Mouse (Mus musculus) brain, embryonic 18.5 days (tissue): Measurements from ENCODE around the gene Flot2.

Source experiments
- DNase-seq: peaks from one replicate; pipeline ENCODE4 v3.0.0-alpha.2; 2012; ENCODE audit warnings: low read depth, low spot score

Gene Flot2

DNA sequence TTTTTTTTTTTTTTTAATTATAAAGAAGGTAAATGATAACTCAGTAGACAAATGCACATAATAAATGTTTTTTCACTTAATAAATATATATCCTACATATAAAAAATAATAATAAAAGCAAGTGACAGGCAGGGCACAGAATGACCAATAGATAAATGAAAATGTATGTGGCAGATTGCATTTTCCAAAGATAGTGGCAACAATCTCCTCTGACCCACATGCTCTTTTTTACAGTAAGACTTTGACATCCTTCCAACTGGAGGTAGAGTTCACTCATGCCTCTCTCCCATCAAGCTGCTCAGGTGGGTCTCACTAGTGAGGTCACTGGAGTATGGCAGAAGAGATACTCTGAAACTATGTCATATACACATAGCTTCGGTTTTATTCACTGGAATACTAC is 24.8 kb downstream of the Flot2 start:
- no peak for DNase-seq

DNA sequence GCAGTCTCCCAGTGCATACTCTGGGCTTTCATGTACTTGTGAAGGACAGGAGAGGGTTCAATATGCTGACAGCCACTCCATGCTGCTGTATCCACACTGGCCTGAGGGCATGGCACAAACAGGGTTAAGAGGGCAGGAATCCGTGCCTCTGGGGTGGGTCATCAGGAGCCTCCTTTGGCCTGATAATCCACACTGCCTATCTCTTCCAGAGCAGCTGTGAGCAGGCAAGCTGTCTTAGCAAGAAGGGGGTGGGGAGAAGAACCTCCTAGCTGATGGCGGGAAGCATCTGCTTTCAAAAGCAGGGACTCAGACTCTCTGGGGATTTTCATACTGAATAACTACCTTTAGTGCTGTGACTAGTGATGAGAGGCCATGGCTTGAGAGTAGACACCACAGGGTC is 28.2 kb downstream of the Flot2 start:
- DNase-seq, result no peak

DNA sequence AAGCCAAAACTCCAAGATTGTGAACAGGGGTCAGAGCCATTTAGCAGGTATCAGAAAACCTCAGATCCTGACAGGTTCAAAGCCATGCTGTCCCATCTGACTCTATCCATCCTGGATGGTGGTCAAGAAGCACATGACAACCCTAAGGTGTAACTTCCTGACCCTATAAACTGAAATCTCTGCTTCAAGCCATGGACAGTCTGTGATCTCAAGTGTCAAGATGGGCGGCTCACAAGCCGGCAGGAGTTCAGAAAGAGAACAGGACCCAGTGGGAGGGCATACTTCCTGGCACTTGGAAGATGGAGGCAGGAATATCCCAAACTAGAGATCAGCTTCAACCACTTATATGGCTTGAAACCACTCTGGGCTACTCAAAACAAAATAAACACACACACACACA is 28.9 kb downstream of the Flot2 start:
- DNase-seq, result no peak

DNA sequence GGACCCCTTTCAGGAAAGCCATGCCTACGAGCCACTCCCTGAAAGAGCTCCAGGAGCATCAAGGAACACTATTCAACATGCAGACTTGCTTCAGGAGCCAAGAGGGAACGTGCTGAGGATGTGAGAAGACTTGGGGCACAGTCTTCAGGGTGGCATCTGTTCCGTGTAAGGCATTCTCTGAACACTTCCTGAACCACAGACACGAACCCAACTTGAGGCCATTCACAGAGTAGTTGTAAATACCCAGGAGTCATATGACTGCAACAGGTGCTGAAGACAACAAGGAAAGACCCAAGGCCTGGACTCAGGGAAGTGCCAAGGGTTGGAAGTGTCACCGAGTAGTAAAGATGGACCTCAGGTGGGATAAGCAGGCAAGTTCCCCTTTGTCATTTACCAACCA is 29.8 kb downstream of the Flot2 start:
- DNase-seq, result no peak

DNA sequence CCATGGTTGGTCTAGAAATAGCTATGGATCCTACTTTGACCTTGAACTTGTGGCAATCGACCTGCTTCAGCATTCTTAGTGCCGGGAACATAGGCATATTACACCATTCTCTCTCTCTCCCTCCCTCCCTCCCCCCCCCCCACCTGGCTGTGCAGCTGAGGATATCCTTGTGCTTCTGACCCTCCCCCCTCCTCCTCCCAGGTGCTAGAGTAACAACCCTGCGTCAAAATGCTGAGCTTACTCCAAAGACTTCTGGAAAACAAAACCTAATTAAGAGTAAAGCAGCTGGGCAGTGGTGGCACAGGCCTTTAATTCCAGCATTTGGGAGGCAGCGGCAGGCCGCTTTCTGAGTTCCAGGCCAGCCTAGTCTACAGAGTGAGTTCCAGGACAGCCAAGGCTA is 31.4 kb downstream of the Flot2 start:
- no peak for DNase-seq

DNA sequence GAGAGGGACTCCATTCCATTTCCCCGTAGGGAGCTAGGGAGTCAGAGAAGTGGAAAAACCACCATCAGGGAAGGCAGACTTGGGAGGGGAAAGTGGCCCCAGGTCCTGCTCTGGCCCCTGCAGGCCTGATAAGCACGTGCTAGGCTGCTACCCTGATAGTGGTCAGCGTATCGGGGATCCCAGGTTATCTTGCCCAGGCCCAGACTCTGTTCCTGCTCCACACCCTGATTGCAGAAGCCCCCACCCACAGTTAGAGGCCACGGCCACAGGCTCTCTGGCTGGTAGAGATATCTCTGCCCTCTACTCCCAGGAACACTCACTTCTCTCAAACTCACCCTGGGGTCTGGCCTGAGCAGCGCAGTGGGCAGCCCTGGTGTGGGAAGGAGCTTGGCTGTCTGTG is 31.9 kb downstream of the Flot2 start:
- no peak for DNase-seq

DNA sequence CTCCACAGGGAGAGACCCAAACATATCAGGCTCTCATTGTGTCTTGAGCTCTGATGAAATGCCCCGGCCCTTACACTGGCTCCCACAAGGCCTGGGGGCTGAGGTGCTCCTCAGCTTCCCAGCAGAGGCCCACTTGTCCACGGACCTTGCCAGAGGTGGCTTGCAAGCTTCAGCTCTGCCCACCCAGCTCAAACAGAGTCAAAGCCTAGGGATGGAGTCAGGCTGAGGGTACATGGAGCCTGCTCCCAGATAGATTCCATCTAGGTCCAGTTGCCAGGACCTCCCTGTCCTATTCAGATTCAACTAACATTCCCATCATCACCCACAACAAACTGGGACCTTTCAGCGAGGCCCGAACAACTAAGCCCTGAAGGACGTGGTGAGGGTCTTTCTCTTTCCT is 34.2 kb downstream of the Flot2 start:
- DNase-seq, result no peak

DNA sequence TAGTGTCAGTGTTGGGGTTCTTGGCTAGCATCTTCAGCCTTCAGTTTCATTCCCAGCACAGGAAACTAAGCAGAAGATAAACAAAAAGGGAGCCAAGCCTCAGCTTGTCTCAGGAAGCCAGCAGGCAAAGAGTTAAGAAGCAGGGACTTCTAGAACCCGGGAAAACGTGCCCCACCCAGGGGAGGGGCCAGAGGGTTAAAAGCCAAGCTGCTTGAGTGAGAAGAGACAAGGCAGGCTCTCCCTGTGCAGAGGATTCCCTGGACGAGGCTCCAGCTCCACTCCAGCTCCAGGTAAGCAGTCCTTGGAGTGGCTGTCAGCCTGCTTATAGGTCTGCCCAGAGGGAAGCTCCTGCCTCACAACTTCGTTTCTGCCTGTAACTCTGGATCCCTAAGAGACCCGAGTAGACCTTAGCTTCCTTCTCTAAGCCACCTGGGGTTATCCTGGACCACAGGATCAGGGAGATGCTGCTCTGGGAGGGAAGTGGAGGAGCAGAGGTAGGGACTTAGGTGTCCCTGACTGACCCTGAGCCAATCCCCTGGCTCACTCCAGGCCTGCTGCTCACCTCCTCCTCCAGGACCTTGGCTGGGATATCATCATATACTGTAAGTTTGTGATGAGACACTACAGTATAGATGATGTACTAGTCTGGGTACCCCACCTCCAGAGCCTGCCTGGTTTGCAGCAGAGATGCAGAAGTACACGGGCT is 34.8 kb downstream of the Flot2 start:
- DNase-seq, result no peak

DNA sequence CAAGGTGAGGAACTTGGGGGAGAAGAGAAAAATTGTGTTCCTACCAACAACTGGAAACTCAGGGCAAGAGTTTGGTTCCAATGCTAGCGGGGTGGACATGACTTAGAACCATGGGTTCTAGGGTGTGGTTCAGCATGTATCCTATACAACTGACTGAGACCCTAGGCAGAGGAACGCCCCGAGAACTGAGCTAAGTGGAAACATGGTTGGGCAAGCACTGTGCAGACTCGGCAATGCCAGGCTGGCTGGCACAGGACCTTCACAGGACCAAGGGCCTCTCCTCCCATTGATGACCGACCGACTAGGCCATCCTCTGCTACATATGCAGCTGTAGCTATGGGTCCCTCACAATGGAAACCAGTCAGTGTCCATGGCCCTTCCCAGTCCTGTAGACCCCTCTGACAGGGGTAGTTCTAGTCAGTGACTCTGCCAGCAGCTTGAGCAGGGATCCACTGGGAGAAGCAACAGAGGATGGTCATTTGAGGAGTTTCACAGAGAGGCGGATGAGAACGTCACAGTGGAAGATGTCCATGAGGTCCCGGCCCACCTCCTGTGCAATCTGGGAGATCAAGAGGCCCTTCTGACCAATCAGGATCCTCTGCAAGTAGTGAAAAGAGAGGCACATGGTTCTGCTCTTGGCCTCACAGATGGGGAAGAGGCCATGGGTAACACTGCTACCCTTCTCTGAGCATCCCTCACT is 36.0 kb downstream of the Flot2 start:
- no peak for DNase-seq

DNA sequence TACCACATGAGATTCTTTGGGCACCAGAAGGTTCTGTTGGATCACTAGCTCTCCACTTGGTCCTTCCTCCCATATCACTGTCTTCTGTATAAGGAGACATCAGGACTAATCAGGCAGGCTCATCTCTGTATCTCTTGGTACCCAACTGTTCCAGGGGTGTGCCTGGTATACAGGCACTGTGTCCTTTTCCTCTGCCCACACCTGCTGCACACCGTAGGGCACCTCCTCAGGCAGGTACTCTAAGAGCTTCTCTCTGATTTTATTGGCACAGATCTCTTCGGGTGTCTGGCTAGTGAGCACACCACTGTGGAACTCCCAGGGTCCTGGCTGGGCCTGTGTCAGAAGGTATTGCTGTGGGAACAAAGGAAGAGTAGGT is 36.5 kb downstream of the Flot2 start:
- no peak for DNase-seq

DNA sequence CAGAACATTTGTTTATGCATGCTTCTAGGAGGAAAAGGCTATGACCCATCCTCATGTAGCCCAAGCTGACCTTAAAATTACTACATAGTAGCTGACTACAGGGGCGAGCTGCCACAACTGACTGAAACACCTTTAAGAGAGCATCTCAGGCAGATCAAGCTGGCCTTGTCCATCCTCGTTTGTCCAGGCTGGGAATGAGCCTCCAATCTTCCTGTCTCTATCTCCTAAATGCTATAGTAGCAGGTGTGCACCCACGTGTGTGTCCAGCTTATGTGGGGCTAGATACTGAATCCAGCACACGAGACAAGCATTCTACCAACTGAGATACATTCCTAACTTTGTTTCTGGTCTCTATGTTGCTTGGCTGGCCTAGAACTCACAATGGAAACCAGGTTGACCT is 36.9 kb downstream of the Flot2 start:
- no peak for DNase-seq

DNA sequence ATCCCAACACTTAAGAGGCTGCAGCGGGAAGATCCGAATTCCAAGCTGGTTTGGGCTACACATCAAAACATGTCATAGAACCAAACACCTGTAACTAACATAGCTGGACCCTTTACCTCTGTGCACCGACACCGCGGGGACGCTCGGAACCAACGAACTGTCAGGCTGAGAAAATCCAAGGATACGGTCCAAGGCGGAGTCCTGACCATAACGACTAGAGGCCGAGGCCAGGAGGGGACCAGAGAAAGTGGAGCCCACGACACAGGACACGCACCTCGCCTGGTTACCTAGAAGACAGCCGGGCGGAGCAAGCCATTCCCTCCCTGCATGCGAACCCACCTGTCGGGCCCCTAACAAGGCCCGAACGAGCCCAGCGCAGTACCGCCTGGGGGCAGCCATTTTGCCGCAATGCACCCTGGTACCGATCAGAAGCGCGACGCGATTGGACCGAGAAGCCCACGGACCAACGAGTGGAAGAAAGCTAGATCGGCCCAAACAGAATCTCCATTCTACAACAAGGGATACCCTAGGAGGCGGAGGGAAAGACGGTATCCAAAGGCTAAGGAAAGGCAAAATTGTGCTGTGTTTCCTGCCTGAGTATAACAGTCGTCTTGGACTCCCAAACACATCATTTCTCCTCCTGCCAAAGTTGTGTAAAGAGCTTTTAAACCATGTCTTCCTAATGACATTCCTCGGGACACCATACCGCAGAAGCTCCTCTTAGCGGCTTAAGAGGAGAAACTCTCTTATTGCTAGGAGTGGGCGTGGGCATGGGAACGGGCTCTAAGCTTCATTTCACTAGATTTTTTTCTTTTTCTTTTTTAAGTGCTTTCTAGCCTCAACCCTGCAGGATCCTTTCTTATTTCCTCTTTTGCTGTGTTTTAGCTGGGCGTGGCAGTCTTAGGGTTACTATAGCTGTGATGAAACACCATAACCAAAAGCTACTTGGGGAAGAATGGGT is 42.5 kb downstream of the Flot2 start, which contains the start of gene Eral1:
Gene Eral1, minus strand, starts transcription at position 423 of the 961 bp plus-strand sequence.
- DNase-seq, result peak; percentile 85

DNA sequence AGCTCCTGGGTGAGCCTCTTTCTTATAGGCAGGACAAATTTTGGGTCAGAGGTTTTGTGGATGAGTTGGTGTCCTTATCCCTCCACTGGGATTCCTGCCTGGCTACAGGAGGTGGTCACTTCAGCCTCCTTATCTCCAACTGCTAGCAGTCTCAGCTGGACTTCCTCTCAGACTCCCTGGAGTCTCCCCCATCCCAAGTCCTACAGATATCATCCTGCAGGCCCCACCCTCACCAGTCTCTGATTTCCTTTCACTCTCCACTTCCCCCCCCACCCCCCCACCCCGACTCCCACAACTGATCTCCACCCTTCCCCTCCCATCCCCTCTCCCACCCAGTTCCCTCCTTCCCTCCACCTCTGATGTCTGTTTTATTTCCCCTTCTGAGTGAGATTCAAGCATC is 45.9 kb downstream of the Flot2 start:
- no peak for DNase-seq

DNA sequence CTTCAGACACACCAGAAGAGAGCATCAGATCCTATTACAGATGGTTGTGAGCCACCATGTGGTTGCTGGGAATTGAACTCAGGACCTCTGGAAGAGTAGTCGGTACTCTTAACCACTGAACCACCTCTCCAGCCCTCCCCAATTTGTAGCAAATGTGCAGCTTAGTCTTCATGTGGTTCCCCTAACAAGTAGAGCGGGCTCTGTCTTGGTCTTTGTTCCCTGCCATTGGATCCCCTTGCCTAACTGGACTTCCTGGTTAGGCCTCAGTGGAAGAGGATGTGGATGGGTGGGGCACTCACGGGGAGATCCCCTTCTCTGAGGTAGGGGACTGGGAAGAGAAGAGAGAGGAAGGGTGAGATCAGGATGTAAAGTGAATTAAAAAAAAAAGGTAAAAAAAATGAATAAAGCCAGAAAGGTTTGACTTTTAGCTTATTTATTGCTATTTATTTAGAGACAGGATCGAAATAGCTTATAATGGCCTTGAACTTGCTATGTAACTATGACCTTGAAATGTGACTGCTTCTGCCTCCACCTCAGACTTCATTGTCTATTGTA is 49.3 kb downstream of the Flot2 start:
- DNase-seq, result no peak

DNA sequence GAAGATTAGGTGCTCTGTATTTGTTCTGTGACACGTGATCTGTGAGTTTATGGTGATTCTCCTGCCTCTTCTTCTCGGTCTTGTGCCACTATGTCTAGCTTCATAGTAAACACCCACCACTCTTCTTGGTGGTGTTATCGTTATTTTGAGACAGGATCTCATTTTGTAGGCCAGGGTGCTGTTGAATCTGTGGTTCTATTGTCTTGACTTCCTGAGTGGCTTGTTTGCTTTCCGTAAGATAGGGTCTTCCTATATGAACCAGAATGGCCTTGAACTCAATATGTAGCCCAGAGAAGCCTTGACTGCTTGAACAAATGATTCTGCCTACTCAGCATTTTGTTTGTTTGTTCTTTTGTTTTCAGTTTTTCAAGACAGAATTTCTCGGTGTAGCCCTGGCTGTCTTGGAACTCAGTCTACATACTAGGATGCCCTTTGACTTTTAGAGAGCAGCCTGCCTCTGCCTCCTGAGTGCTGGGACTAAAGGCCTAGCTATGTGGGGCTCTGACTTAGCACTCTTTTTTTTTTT is 50.1 kb downstream of the Flot2 start:
- no peak for DNase-seq

DNA sequence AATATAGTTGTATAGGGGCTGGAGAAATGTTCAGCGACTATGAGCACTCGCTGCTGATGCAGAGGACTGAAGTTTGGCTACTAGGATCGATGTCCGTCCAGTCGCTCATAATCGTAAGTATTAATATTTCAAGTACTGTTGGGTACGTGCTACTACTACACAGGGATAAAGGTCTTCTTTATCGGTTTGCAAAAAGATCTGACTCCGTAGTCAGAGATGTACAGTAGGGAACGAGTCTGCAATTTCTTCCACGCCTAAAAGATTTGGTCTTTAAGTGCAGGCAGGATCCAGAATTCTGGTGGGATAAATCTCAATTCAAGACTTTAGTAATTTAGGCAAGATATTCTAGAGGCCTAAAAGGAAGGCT is 56.4 kb downstream of the Flot2 start:
- no peak for DNase-seq

DNA sequence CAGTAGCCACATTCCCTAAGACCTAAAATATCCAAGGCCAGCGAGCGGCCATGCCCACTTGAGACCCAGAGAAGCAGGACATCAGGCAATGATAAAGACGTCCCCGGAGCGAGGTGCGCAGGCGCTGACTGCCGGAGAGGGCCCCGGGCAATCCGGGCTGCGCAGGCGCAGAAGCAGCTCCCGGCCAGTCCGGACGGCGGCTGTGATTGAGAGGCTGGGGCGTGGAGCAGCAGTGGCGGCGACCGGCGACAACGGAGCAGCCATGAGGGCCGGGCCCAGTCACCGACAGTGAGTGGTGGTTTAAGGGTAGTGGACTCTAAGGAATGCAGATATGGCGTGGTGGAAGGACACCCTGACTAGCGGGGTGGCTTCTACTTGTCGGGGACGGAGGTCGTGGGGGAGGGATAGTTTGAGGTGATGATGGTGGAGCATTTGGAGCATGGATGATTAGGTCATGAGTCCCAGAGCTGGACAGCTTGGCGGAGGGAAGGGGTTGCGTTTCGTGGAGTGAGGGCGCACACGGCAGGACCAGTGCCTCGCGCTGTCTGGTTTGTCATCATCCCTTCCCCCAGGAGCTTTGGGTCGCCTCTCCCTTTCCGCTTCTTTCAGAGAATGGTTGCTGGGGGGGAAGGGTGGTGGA is 56.9 kb downstream of the Flot2 start, which contains the start of gene Fam222b:
Gene Fam222b, plus strand, starts transcription at position 157 of the 640 bp plus-strand sequence.
- DNase-seq, result peak; percentile 72

DNA sequence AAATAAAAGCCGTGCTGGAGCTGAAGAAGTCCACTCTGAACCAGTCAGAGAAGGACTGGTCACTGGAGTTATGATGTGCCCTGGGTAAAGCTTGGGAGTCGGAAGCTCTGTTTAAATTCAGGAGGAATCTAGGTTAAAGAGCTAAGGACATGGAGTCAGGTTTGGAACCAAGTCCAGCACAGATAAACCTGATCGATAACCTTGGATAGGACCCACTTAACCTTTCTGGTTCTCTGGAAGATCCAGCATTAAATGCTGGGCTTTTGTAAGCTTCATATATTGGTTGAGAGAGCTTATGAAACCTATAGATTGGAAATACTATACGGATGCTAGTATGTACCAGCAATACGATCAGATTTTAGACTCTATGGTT is 57.4 kb downstream of the Flot2 start:
- no peak for DNase-seq

DNA sequence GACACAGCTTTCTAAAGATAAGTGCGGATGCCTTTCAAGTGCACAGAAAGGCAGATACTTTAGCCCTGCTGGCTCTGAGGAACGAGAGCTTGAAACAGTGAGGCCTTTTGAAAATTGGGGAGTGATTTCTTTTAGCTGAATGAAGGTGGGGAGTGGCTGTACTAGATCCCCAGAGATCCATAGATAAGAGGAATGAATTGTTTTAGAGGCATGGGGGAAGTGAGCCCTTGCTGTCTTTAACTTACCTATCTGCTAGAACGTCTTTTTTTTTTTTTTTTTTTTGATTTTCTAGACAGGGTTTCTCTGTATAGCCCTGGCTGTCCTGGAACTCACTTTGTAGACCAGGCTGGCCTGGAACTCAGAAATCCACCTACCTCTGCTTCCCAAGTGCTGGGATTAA is 59.3 kb downstream of the Flot2 start:
- DNase-seq, result no peak

DNA sequence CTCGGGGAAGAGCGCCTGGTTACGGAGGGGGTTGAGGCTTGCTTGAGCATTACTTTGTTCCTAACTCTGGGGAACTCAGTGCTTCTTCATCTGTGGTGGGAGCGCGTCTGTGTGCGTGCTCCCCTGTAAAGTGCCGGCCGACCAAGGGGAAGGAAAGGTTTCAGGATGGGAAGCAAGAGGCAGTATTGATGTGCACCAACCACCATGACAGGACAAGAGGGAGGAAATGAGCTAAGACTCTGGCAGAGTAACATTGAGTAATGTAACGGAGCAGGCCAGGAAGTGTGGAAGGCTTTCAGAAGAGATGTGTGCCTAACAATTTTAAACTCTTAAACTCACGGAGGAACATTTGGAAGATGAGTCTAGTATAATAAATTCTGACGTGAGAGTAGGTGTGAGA is 63.0 kb downstream of the Flot2 start:
- no peak for DNase-seq

DNA sequence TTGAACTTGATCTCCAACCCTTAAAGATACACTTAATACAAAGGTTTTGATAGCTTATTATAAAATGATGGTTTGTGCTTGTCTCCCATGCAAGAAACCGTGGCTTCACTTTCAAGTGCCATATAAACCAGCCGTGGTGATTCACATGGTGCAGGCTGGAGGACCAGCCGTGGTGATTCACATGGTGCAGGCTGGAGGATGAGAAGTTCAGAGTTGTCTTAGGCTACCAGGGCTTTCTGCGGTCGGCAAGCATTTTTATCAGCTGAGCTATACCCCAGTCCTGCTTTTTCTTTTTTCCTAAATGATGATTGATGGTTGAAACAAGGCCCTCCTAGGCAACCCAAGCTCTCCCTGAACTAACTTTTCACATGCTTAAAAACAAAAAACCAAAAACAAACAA is 64.4 kb downstream of the Flot2 start:
- DNase-seq, result no peak
